Mouse (Mus musculus) embryonic fibroblast, embryonic 13.5 days (primary cell): ENCODE data around the gene Nnat.
A peak's percentile ranks its signal among the peaks of the same experiment; 100 is the strongest.

ENCODE experiments used
- CTCF ChIP-seq: IDR thresholded peaks from 2 replicates; pipeline ENCODE4 v1.5.1; 2011; ENCODE audit warnings: mild to moderate bottlenecking, control low read depth, low read length, moderate library complexity, borderline replicate concordance; ENCODE audit not compliant: insufficient read depth
- POLR2A ChIP-seq: IDR thresholded peaks from 2 replicates; pipeline ENCODE4 v1.6.1; 2011; ENCODE audit warnings: low read depth, mild to moderate bottlenecking, control low read depth, low read length, moderate library complexity

GRCm38 (mm10) chr2:157605025-157605675 is 45.3 kb downstream of the Nnat start:
- peak; percentile 96 for TF ChIP-seq CTCF
- TF ChIP-seq POLR2A, result no peak
